Mouse (Mus musculus) kidney, embryonic 16.5 days (tissue): Measurements from ENCODE around the gene Mettl13. TPM values are rescaled to one million over a fixed set of nuclear protein-coding genes. Genes with fewer than 3 reads are reported as not detected.

Experiments used
- ATAC-seq: fragments of 200-750 bp; cut with Nextera tagmentation; 2 replicates; pipeline ENCODE4 v1.8.0; 2017; ENCODE audit warnings: moderate TSS enrichment; ENCODE audit not compliant: low FRiP score, low TSS enrichment
- H3K27ac ChIP-seq: fragments of 300-500 bp; sonication (generic); 2 replicates; pipeline ENCODE4 v1.5.1; 2014; ENCODE audit warnings: low read length
- H3K27me3 ChIP-seq: fragments of 300-500 bp; sonication (generic); 2 replicates; pipeline ENCODE4 v1.6.1; 2014; ENCODE audit warnings: low read length, control low read depth, mixed read lengths; ENCODE audit not compliant: insufficient read depth
- H3K36me3 ChIP-seq: fragments of 300-500 bp; sonication (generic); 2 replicates; pipeline ENCODE4 v1.6.1; 2014; ENCODE audit warnings: low read length, control low read depth, mixed read lengths; ENCODE audit not compliant: insufficient read depth
- H3K4me1 ChIP-seq: fragments of 300-500 bp; sonication (generic); 2 replicates; pipeline ENCODE4 v1.6.1; 2014; ENCODE audit warnings: low read length, control low read depth, mixed read lengths; ENCODE audit not compliant: insufficient read depth
- H3K4me2 ChIP-seq: fragments of 300-500 bp; sonication (generic); replicated peaks from 2 replicates; pipeline ENCODE4 v1.6.1; 2014; ENCODE audit warnings: low read depth, low read length
- H3K4me3 ChIP-seq: fragments of 300-500 bp; sonication (generic); 2 replicates; pipeline ENCODE4 v1.5.1; 2014; ENCODE audit warnings: mild to moderate bottlenecking, low read length
- H3K9ac ChIP-seq: fragments of 300-500 bp; sonication (generic); replicated peaks from 2 replicates; pipeline ENCODE4 v1.6.1; 2014; ENCODE audit warnings: low read length
- H3K9me3 ChIP-seq: fragments of 300-500 bp; sonication (generic); 2 replicates; pipeline ENCODE4 v1.6.1; 2016; ENCODE audit warnings: low read length, control low read depth
- WGBS: fragments of 180-500 bp; shearing (Covaris S2); extraction: QIAGEN DNeasy Blood & Tissue Kit; methylation state at CpG from one replicate; pipeline ENCODE4 v1.1.7; 2014; 5-methylcytosine and 5-hydroxymethylcytosine counted together
- polyA plus RNA-seq: library from polyadenylated mRNA; unstranded; fragments of >200 nt; fragmentation: Nextera tagmentation; extraction: Ambion mirVana; gene quantifications from 2 replicates; pipeline ENCODE4 v1.2.1, GENCODE M21; 2015

The Mettl13 gene
- polyA plus RNA-seq, 1 experiment from 2014 or later = 24.7 TPM

DNA sequence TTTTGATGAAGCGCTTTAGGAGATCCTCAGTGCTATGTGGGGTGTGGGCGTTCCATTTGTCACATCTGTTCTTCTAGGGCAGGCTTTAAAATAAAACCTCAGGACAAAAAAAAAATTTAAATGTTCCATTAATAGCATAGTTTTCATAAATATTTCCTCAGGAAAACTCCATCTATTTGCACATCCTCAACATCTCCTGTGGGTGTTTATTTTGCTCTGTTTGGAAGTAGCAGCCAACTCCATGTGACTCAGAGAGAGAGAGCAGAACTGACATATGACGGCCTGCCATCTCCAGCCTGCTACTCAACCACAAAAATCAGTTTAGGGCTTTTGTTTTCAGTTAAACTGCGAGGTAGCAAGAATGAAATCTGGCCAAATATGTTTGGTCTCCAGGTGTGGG is 41.8 kb downstream of the Mettl13 start:
- Histone ChIP-seq H3K9ac (no peak overlapping the region), H3K4me1 (no peaks in the 10 kb centered on the region), H3K9me3 (no peaks in the 10 kb centered on the region), H3K36me3 (no peaks in the 10 kb centered on the region), H3K27ac (no peak overlapping the region), H3K4me2 (no peak overlapping the region), H3K27me3 (no peaks in the 10 kb centered on the region), H3K4me3 (no peak overlapping the region)
- ATAC-seq = no peak
- 83% methylated on average over 4 of the region's 4 CpGs for WGBS

DNA sequence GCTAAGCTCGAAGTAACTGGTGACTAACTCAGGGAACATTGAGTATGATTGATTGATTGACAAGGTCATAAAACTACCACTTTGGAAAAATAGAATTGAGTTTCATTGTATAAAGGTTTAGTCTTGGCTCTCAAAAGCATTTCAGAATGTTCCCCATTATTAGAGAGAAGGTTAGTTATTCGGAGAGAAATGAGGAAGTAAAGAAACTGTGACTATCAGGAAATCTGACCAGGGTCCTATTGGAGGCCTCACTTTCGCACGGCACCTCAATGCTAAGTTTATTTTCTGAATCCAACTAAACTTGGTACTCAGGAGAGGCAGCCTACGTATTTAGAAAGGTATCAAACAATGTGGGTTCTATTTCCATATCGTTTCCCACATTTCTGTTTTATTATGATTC is 42.7 kb downstream of the Mettl13 start:
- ATAC-seq = no peak
- Histone ChIP-seq H3K36me3 (no peaks in the 10 kb centered on the region), H3K4me1 (no peaks in the 10 kb centered on the region), H3K27me3 (no peaks in the 10 kb centered on the region), H3K4me2 (no peak overlapping the region), H3K9me3 (no peaks in the 10 kb centered on the region), H3K9ac (no peak overlapping the region), H3K4me3 (no peak overlapping the region), H3K27ac (no peak overlapping the region)
- WGBS = 82% methylated on average over 6 of the region's 6 CpGs

Other genes with a start within 250 kb of the Mettl13 start
- gene Dnm3, start 70.5 kb downstream of the Mettl13 start, polyA plus RNA-seq = 6.8 and 8.9 TPM in 2 replicates
- 51.3 and 52.6 TPM in 2 replicates for gene Vamp4, start 22.0 kb upstream of the Mettl13 start, polyA plus RNA-seq
- gene Myoc, start 90.6 kb upstream of the Mettl13 start, polyA plus RNA-seq = 0.17 TPM in 2 replicates
- gene Myocos, start 109.7 kb upstream of the Mettl13 start, polyA plus RNA-seq = not detected in 2 replicates
- gene Prrc2c, start 192.0 kb upstream of the Mettl13 start, polyA plus RNA-seq = 124 and 144 TPM in 2 replicates